Mouse (Mus musculus): ENCODE results near the gene Tm6sf2. TPM values are rescaled to one million over a fixed set of nuclear protein-coding genes. Genes with fewer than 3 reads are reported as not detected.
A peak's percentile ranks its signal among the peaks of the same experiment; 100 is the strongest.

The Tm6sf2 gene
- polyA plus RNA-seq, 1 experiment, result 30.2 TPM

DNA sequence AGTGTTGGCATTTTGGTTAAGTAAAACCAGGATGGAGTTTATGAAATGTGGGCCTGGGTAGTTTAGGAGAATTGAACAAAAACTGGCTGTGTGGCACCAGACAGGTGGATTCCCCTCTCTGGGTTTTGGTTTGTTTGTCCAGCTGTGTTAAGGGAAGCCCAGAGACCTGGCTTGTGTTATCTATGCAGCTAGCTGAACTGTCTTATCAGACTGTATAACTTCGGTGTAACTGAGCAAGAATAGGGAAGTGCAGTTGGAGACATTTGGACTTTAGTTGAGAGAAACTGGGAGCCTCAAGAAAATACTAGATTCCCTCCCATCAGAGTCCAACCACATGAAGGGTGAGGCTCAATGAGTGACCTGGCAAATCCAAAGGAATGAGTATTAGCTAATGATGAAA is 958 bp downstream of the Tm6sf2 start:
- DNase-seq, result no peak
- H3K27ac ChIP-seq (ENCODE audit: insufficient read depth, low read depth, low read length), result no peak overlapping the region

GRCm38 (mm10) chr8:70081976-70082375 is 9.3 kb downstream of the Tm6sf2 start:
- TF ChIP-seq POLR2A (IDR thresholded peaks at IDR 0.05; ENCODE audit: low read depth, low read length) (no peak), CTCF (conservative IDR thresholded peaks at IDR 0.05; ENCODE audit: insufficient read depth, insufficient read length, low read depth, low read length) (no peak)
- no peaks in the 10 kb centered on the region for H3K4me1 ChIP-seq (ENCODE audit: control insufficient read depth, insufficient read depth, low read length)
- 86% methylated on average over 2 of the region's 2 CpGs for WGBS
- no peak for DNase-seq
- no peaks in the 10 kb centered on the region for H3K27me3 ChIP-seq (replicated peaks; ENCODE audit: control insufficient read depth, insufficient read depth, low read length)
- H3K27ac ChIP-seq (ENCODE audit: insufficient read depth, low read depth, low read length), result no peak overlapping the region
- H3K36me3 ChIP-seq (ENCODE audit: control insufficient read depth, insufficient read depth, low read length), result no peaks in the 10 kb centered on the region
- H3K4me3 ChIP-seq (ENCODE audit: insufficient read depth, low read depth, low read length), result no peak overlapping the region

More for the DNA sequence above, 958 bp downstream of the Tm6sf2 start:
- peaks cover 10% of the 10 kb centered on the region; the same call in 1 of the 2 replicates for H3K4me1 ChIP-seq (ENCODE audit: control insufficient read depth, insufficient read depth, low read length)
- no peaks in the 10 kb centered on the region for H3K27me3 ChIP-seq (replicated peaks; ENCODE audit: control insufficient read depth, insufficient read depth, low read length)
- no peak for TF ChIP-seq CTCF (conservative IDR thresholded peaks at IDR 0.05; ENCODE audit: insufficient read depth, insufficient read length, low read depth, low read length)
- TF ChIP-seq POLR2A (IDR thresholded peaks at IDR 0.05; ENCODE audit: low read depth, low read length), result no peak
- no peaks in the 10 kb centered on the region for H3K36me3 ChIP-seq (ENCODE audit: control insufficient read depth, insufficient read depth, low read length)
- WGBS, result 81% methylated on average over 1 of the region's 1 CpGs
- no peak overlapping the region for H3K4me3 ChIP-seq (ENCODE audit: insufficient read depth, low read depth, low read length)

GRCm38 (mm10) chr8:70083285-70083684 is 10.6 kb downstream of the Tm6sf2 start, which contains the start of gene Hapln4:
Hapln4 (plus strand) TSS chr8:70083457.
- DNase-seq, result peak; percentile 67
- under 1% methylated on average over 26 of the region's 26 CpGs for WGBS
- Histone ChIP-seq H3K27ac (ENCODE audit: insufficient read depth, low read depth, low read length) (no peak within 1 kb of the TSS), H3K36me3 (ENCODE audit: control insufficient read depth, insufficient read depth, low read length) (no peaks in the 10 kb centered on the region), H3K4me1 (ENCODE audit: control insufficient read depth, insufficient read depth, low read length) (no peaks in the 10 kb centered on the region), H3K27me3 (replicated peaks; ENCODE audit: control insufficient read depth, insufficient read depth, low read length) (no peaks in the 10 kb centered on the region), H3K4me3 (ENCODE audit: insufficient read depth, low read depth, low read length) (no peak within 1 kb of the TSS)
- no peak for TF ChIP-seq POLR2A (IDR thresholded peaks at IDR 0.05; ENCODE audit: low read depth, low read length)
- TF ChIP-seq CTCF (conservative IDR thresholded peaks at IDR 0.05; ENCODE audit: insufficient read depth, insufficient read length, low read depth, low read length), result no peak

DNA sequence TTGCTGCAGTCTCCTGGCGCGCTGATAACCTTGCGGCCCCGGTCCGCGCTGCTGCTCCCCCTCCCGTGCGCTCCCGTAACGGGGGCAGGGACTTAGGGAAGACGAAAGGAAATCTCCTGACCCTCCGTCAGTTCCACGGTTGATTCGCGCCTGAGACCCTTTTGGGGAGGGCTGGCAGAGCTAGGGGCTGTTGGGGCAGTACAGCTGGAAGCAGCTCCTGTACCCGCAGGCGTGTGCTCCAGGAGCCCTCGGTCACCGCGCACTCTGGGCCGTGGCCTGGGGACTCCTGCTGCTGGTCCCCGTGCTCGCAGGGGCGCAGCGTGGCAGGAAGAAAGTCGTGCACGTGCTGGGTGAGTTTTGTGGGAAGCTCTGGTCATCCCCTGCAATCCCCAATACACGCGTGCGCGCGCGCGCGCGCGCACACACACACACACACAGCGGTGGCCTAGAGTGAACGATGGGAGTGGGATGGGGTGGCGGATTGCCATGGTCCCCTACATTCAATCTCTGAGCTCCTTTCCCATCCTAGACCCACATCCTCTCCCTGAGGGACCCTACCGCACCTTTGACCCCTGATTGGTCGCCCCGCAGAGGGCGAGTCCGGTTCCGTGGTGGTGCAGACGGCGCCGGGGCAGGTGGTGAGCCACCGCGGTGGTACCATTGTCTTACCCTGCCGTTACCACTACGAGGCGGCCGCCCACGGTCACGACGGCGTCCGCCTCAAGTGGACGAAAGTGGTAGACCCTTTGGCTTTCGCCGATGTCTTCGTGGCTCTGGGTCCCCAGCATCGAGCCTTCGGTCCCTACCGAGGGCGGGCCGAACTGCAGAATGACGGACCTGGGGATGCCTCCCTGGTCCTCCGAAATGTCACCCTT is 11.7 kb downstream of the Tm6sf2 start:
- WGBS, result 4% methylated on average over 71 of the region's 71 CpGs
- no peak overlapping the region for H3K4me3 ChIP-seq (ENCODE audit: insufficient read depth, low read depth, low read length)
- TF ChIP-seq CTCF (conservative IDR thresholded peaks at IDR 0.05; ENCODE audit: insufficient read depth, insufficient read length, low read depth, low read length) (no peak), POLR2A (IDR thresholded peaks at IDR 0.05; ENCODE audit: low read depth, low read length) (no peak)
- H3K36me3 ChIP-seq (ENCODE audit: control insufficient read depth, insufficient read depth, low read length), result no peaks in the 10 kb centered on the region
- DNase-seq, result no peak
- 0 out of 2 replicates have a peak, but pooled peaks cover 3% of the 10 kb centered on the region for H3K27me3 ChIP-seq (replicated peaks; ENCODE audit: control insufficient read depth, insufficient read depth, low read length)
- H3K4me1 ChIP-seq (ENCODE audit: control insufficient read depth, insufficient read depth, low read length), result no peaks in the 10 kb centered on the region
- H3K27ac ChIP-seq (ENCODE audit: insufficient read depth, low read depth, low read length), result no peak overlapping the region

DNA sequence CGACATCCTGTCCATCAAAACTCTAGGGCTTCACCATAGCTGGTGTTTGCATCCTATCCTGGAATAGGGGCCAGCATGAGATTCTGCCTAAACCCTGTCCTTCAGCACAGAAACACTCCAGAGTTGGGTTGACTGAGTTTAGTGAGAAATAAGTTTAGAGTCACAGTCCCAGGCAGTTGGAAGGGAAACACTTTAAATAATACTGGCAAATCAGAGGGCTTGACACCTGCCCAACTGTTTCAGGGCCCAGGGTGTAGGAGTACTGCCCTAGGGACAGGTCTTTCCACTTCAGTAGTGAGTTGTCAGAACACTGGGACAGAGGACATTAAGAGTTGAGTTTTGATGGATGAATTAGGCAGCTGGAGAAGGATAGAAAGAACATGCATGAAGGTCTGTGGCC is 13.4 kb downstream of the Tm6sf2 start:
- Histone ChIP-seq H3K4me1 (ENCODE audit: control insufficient read depth, insufficient read depth, low read length) (no peaks in the 10 kb centered on the region), H3K36me3 (ENCODE audit: control insufficient read depth, insufficient read depth, low read length) (no peaks in the 10 kb centered on the region), H3K27me3 (replicated peaks; ENCODE audit: control insufficient read depth, insufficient read depth, low read length) (0 out of 2 replicates have a peak, but pooled peaks cover 3% of the 10 kb centered on the region), H3K27ac (ENCODE audit: insufficient read depth, low read depth, low read length) (no peak overlapping the region), H3K4me3 (ENCODE audit: insufficient read depth, low read depth, low read length) (no peak overlapping the region)
- whole genome bisulfite sequencing, result 39% methylated on average over 1 of the region's 1 CpGs
- no peak for DNase-seq
- no peak for TF ChIP-seq POLR2A (IDR thresholded peaks at IDR 0.05; ENCODE audit: low read depth, low read length)
- no peak for TF ChIP-seq CTCF (conservative IDR thresholded peaks at IDR 0.05; ENCODE audit: insufficient read depth, insufficient read length, low read depth, low read length)

- no peaks in the 10 kb centered on the region for H3K4me1 ChIP-seq (ENCODE audit: control insufficient read depth, insufficient read depth, low read length)
- H3K27ac ChIP-seq (ENCODE audit: insufficient read depth, low read depth, low read length), result no peak overlapping the region
- no peaks in the 10 kb centered on the region for H3K36me3 ChIP-seq (ENCODE audit: control insufficient read depth, insufficient read depth, low read length)
- H3K4me3 ChIP-seq (ENCODE audit: insufficient read depth, low read depth, low read length), result no peak overlapping the region
- 0 out of 2 replicates have a peak, but pooled peaks cover 3% of the 10 kb centered on the region for H3K27me3 ChIP-seq (replicated peaks; ENCODE audit: control insufficient read depth, insufficient read depth, low read length)
- TF ChIP-seq POLR2A (IDR thresholded peaks at IDR 0.05; ENCODE audit: low read depth, low read length), result no peak
- TF ChIP-seq CTCF (conservative IDR thresholded peaks at IDR 0.05; ENCODE audit: insufficient read depth, insufficient read length, low read depth, low read length), result no peak
- DNase-seq, result no peak
- WGBS, result 6% methylated on average over 7 of the region's 7 CpGs
These were observed 14.5 kb downstream of the Tm6sf2 start for GRCm38 (mm10) chr8:70087237-70087636.
